Mouse (Mus musculus): ENCODE measurements around the gene Pdilt.

- no peak for TF ChIP-seq ZC3H11A (IDR thresholded peaks at IDR 0.05; ENCODE audit: borderline replicate concordance, low read depth, low read length)
- TF ChIP-seq ZNF384 (IDR thresholded peaks at IDR 0.05; ENCODE audit: low read depth, low read length), result no peak
- TF ChIP-seq CHD2 (IDR thresholded peaks at IDR 0.05; ENCODE audit: low read depth, low read length), result no peak
Measured at GRCm38 (mm10) chr7:119527135-119527534, 3.8 kb upstream of the Pdilt start.
